Mouse (Mus musculus): ENCODE results near the gene Psap. TPM values are rescaled to one million over a fixed set of nuclear protein-coding genes. Genes with fewer than 3 reads are reported as not detected.

The Psap gene
- 100 to 1,000 TPM; 620 to 653 TPM for total RNA-seq (2023)

DNA sequence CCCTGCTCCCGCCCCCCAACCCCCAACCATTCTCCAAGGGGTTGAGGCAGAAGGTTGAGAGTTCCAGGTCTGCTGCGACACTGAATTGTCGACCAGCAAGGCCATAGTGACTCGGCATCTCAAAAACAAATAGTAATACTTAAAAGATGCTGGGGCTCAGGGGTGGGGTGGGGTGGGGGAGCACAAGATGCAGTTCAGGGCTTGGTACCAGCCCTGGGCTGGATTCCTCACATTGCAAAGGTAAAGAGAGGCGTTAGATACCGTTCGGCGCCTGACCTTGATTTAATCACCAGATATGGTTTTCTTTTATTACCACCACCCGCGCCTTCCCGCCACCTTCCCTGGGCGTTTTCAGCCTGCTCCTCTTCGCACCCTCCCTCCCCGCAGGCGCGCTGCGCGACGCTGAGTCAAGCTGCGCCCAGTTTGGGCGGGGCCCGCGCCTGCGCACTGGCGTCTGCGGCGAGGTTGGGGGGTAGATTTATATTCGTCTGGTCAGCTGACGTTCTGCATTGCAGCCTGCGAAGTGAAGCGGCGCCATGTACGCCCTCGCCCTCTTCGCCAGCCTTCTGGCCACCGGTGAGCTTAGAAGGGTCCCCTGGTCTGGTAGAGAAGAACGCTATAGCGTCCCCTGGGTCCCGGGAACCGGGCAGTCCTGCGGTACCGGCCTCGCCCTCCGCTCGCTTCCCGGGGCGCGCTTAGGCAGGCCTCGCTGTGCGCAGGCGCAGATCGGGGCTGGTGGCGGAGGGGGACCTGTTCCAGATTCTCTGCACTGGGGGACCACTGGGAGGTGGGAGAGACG, at the start of gene Psap:
Gene Psap, plus strand, starts transcription at position 421 of the 799 bp plus-strand sequence.

GRCm38 (mm10) chr10:60346701-60347405, 69.4 kb downstream of the Psap start, which contains the start of gene Vsir:
TSS of gene Vsir (plus strand) at chr10:60346851.

Other genes with a start within 250 kb of the Psap start
- gene Spock2, start 171.4 kb upstream of the Psap start, total RNA-seq (2023) = 1 to 10 TPM in 1 of 2 experiments, under 1 TPM in 1; 0.90 to 1.0 TPM
- 100 to 1,000 TPM; 154 to 188 TPM for gene Chst3, start 58.4 kb upstream of the Psap start, total RNA-seq (2023)
- gene Vsir, start 69.2 kb downstream of the Psap start, total RNA-seq (2023) = 10 to 100 TPM; 19.6 to 28.8 TPM
- not detected for gene Gm17455, start 122.1 kb downstream of the Psap start, total RNA-seq (2023)